Mouse (Mus musculus) right cerebral cortex, postnatal 4 days (tissue): ENCODE results near the gene Gfm1.

ENCODE experiments used
- DNase-seq: peaks from one replicate; pipeline ENCODE4 v3.0.0-alpha.2; 2022

Gene Gfm1

DNA sequence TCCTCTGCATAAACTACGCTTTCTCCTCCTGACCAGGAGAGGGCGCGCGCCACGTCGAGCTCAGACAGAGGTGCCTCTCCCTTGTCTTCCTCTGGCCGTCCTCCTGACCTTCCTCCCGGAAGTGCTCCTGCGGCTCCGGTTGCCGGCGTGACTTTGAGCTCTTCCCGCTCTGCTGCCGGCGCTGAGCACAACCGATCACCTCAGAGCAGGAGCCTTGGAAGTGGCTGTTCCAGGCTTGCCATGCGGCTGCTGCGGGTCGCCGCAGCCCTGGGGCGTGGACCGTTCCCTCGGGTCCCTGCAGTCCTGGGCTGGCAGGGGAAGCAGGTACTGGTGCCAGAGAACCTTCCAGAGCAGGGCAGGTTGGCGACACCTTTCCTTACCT is at the start of gene Gfm1:
Gfm1 (plus strand) TSS at position 98 of the 382 bp plus-strand sequence.
- peak; percentile 93 for DNase-seq

DNA sequence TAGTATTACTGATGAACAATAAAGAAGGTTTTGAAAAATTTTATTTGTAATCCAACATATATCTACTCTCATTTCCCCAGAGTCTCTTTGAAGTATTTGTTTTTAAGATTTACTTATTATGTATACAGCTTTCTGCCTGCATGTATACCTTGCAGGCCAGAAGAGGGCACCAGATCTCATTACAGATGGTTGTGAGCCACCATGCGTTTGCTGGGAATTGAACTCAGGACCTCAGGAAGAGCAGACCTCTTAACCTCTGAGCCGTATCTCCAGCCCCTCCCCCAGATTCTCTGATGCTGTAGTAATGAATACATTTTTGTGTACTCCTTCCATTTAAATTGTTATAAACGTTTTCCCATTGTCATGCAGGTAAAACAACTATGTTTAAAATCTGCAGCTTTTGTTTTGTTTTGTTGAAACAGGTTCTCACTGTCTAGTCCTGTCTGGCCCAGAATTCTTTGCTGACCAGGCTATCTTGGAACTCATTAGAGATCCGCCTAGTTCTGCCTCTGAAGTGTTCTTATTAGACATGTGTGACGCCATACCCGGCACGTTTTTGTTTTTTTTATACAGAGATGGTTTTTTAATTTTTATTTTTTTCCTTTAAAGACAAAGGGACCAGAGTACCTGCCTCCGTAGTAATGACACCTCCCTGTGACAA is 428 bp upstream of the Gfm1 start:
- DNase-seq = peak; percentile 13

DNA sequence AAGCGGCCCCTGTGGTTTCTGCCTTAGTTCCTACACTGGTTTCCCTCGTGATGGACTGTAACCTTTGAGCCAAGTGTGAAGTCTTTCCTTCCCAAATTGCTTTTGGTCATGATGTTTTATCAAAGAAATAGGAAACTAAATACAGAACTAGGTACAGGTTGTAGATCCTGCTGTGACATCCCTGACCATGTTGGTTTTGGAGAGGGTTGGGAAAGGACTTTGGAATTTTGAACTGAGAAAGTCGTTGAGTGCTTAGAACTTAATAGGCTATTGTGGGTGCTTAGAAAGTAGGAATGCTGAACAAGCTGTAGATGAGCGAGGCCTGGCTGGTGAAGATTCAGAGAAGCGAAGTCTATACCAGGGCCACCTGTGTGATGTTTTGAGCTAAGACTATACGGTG is 4.1 kb downstream of the Gfm1 start:
- DNase-seq = no peak

DNA sequence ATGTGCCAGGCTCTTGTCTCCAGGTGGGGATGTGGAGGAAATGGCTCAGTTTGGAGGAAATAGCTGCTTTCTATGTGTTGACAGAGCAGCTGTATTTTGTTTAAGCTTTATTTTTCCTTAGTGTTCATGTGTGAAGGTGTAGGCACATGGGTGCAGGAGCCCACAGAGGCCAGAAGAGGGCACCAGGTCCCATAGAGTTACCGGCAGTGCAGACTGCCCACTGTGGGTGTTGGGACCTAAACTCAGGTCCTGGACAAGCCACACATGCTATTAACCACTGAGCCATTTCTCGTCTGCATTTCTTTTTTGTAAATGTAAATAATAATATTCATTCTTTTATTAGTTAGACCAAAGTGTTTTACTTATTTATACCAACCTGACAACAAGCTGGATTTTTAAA is 17.2 kb downstream of the Gfm1 start:
- no peak for DNase-seq

DNA sequence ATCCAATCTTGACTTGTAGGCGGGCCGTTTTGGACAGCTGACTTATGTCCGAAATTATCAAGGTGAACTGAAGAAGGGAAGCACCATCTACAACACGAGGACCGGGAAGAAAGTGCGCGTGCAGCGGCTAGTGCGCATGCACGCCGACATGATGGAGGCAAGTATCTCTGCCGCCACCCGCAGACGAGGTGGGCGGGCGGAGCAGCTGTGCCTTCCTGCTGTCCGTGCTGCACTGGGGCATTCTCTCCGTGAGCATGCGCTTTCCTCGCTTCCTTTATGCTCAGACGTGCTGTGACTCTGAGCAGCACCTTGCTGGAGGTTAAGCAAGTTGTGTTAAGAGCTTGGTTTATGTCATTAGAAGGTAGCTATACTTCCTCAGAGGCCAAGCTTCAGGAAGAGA is 19.8 kb downstream of the Gfm1 start:
- DNase-seq = no peak

DNA sequence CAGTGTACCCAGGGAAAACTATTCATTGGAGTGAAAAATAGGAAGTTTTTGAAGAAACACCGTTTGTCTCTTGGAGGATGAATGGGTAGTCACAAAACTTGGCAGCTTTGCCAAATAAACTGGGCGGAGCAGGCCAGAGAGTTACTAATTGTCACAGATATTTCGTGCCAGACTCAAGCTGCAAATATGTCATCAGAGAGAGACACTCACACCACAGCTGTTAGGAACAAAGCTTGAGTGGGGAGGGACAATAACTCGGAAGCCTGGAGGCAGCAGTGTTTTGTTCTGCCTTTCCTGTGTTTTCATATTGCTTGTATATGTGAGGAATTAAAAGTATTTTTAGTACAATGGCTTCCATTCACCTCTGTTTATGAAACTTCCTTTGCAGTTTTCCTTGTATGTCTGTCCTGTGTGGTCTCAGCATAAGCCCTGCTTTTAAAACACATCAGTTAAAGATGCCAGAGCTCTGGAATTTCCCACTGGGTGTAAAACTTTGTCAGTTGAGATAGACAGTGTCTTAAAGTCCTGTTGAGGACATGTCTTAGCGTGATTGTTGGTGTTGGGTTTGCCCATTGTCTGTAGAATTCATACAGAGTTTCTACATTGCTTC is 20.8 kb downstream of the Gfm1 start:
- DNase-seq = no peak

DNA sequence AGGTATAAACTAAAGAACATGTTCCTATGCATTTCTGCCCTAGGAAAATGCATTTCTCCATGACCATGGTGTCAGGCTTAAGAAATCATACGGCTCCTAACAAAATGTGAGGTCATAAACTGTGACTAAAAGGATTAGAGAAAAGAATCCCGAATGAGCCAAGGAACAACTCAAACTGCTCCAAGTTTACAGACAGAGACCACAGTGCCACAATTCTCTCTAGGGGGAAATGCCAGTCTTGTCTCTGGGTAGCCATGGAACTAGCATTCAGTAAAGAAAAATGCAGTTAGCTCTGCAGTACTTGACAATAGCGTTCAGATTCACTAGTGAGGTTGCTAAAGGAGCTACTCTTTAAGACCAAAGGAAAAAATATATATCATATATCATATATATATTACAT is 30.0 kb downstream of the Gfm1 start:
- DNase-seq = no peak

DNA sequence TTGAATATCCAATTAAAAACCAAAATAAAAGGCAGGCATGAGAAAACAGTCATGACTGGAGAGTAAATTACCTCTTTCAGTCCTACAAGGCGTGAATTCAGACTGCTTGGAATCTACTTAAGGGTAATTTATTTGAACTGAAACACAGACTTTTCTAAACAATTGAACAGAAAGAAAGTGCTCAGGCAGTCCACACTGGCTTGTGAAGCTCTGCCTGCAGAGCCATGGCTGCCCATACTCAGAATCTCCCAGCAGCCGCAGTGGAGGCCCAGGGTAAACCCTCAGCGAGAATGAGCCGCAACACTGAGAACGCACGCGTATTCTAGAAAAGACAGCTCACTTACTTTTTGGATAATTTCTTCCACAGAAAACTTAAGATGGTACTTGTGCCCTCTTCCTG is 32.1 kb downstream of the Gfm1 start:
- DNase-seq = no peak

DNA sequence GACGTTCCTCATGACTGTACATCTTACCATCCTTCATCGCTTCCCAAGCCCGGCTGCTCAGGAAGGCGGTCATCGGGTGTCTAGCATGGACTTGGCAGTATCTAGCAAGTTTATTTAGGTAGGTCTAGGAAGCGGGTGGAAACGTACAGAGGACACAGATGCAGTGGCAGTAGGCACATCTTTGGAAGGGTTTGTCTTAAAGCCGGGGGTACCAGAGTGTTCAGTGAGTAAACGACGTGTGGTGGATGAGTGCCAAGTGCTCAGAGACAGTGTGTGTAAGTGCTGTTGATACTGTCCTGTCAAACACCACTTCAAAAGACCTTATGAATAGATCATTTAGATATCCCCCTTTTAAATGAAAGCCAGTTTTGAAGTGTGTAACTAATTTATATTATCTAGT is 32.7 kb downstream of the Gfm1 start:
- DNase-seq = no peak

DNA sequence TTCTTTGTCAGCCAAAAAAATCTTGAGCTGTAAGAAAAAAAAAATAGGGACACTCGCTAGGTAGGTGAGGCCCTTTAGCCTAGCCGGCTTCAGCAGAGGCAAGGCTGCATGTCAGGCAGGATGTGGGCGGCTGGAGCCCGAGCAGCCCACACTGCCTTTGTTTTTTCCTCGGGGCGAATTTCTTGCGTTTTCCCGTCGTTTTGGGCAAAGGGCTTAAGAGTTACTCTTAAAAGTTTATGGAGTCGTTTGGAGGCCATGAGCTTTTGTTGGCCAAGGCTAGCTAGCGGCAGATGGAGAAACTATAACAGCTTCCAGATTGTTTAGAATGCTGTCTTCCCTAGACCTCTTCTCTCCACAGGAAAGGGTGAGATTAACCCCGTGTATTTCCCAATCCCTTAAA is 33.1 kb downstream of the Gfm1 start:
- DNase-seq = no peak

DNA sequence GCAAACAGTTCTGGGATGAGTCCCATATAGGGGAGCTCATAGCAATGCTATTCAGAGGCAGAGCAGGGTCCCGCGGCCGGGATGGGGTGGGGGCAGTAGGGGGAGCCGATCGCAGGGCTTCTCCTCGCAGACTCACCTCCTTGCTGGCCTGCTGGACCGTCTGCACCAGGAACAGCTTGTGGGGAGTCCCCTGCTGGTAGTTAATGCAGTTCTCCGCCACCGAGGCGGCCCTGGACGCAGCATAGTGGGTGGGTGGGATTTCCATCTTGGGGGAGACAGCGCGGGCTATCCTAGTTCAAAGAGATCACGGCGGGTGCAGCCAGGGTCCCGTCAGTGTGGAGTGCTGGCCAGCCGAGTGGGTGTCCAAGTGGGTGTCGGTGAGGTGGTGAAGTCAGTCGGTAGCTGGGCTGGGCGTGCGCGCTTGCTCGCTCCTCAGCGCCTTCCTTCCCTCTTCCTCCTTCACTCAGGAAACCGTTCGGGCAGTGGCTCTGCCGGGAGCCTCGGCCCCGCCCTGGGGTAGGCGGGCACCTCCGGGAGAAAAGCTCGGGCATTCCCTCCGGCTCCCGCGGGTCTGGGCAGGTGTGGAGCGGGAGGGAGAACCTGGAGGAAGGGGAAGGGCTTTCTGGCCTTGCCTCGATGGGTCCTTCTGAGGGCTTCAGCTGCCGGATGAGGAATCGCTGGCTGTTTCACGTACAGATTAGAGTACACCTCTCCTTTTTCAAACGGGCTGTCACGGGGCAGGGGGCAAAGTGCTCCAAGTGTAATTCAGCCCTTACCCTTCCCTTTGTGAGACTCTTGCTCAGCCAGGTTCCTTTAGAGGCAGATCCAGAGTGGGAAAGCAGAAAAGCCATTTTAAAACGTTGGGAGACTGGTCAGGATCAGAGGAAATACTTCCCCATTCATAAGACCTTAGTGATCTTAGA is 33.8 kb downstream of the Gfm1 start, which contains the start of gene Lxn:
Lxn (minus strand) TSS at position 477 of the 923 bp plus-strand sequence.
- DNase-seq = peak; percentile 59

DNA sequence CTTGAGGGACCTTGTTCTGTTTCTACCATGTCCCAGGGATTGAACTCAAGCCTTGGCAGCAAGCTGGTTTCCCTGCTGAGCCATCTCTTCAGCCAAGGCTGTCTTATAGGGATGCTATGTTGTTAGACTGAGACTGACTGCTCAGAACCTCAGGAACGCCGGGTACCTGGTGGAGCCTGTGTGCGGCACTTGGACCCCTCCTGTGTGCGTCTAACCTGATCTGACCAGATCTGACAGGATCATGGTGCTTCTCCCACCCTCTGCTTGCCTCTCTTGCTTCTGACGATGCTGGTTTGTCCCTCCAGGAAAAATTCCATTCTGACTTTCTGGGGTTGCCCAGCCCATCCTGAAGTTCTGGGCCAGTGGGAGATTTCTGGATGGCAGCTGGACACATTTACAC is 36.7 kb downstream of the Gfm1 start:
- DNase-seq = no peak

DNA sequence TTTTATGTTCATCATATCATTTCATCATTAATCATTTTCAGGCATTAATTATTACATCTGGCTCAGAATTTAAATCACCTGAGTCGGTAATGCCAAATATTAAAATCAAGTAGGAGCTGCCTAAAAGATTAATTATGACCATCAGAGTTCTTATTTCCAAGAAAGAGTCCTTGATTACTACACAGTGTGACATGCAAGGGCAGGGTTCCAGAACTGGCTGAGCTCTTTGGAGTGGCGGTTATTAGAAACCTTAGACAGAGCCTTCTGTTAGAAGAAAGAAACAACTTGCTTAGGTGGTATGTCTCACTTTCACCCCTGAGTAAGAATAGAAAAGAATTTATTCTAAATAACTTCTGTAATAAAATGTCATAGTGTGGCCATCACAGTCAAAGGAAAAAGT is 37.4 kb downstream of the Gfm1 start:
- DNase-seq = no peak

DNA sequence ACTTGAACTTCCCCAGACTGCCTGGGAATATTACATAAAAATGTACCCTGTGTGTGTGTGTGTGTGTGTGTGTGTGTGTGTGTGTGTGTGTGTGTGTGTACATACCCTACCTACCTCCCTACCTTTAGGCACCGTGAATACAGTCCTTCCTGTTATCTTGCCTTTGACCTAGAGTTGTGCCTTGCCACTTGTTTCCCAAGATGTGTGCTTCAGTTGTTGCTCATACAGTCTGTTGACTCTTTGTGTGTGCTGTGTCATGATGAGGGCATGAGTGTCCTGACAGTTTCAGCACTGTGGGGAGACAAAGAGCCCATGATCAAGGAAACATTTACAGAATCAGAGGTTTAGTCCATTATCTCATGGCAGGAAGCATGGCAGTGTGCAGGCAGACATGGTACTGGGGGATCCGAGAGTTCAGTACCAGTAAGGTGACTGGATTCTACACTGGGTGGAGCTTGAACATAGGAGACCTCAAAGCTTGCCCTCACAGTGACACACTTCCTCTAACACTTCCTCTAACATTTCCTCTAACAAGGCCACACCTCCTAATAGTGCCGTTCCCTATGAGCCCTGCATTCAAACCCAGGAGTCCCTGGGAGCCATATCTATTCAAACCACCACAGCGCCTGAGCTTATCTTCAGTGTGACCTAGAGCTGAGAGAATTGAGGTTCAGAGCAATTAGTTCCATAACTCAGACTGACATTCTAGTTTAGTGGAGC is 41.7 kb downstream of the Gfm1 start:
- DNase-seq = no peak

DNA sequence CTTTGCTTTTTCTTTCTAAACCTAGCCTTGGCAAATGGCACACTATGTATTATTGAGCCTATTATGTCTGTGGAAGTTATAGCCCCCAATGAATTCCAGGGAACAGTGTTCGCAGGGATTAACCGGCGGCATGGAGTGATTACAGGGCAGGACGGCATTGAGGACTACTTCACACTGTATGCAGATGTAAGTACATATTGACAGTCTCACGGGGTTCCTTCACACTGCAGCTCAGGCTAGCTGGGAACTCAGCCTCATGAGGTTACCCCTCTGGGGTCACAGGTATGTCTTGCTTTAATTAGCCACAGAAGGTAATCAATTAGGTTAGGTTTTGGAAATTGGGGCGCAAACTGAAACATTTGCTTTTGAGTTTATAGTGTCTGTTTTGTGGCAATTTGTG is 43.5 kb downstream of the Gfm1 start:
- DNase-seq = no peak

DNA sequence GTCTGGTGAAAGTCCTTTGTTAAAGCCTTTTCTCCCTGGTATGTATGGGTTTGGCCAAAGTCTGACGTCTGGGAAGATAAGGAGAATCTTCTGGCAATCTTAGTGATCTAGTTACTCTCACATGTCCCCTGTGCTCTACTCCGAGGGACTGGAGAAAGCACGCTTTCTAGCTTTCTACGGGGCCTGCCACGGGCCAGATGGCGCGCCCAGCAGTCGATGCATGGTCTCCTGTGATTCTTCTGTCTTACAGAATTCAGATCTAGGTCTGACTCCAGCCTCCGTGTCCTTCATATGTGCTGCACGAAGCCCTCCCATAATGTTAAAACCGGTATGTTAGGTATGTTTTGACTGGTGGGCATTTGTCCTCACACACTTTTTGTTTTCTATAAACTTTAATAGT is 49.9 kb downstream of the Gfm1 start:
- DNase-seq = no peak

DNA sequence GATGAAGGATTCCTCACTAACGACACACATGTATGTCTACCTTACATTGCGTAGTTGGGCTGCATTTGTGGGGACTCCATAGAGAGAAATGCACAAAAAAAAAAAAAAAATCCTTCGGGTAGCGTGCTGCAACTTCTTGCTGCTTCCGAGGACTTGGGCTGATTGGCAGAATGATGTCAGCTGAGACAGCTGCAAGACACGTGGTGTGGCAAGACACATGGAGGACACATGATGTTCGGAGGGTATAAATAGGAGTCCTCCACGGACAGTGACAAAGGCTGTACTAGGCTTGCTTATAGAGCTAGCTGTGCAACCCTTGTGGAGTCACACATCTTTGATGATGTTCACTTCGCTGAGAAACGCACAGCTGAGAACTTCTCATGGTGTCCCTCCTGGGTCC is 52.5 kb downstream of the Gfm1 start:
- DNase-seq = no peak

DNA sequence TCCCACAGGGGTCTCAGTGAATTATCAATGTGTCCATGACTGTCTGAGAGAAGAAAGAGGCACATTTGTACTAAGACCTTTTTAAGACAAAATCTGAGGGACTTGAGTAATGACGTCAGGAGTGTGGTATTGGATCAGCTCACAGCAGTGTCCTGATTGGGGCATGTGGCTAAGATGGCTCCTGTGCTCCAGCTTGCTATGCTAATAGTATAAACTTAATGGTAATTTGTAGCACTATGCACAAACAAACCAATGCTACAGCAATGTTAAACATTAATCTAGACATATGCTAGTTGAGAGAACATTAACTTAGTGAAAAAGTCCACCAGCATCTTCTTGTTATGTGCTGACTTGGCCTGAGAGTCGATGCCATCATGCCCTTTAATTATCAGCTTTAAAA is 55.3 kb downstream of the Gfm1 start:
- no peak for DNase-seq

DNA sequence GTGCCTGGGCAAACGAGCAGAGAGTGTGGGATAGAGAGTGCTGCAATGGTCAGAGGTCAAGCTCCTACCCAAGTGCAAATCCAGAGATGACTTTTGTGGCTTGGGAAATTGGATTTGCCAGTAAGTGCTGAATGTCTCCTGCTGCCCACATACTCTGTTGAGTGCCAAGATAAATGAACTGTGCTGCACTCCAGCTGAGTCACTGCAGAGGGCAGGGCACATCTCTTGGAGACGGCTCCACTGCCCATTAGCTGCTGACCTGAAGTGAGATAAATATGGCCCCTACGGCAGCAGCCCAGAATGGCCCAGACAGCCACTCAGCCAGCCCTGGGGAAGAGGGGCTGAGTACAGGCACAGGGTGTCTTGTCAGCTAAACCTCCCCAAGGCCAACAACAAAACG is 60.3 kb downstream of the Gfm1 start:
- DNase-seq = no peak

DNA sequence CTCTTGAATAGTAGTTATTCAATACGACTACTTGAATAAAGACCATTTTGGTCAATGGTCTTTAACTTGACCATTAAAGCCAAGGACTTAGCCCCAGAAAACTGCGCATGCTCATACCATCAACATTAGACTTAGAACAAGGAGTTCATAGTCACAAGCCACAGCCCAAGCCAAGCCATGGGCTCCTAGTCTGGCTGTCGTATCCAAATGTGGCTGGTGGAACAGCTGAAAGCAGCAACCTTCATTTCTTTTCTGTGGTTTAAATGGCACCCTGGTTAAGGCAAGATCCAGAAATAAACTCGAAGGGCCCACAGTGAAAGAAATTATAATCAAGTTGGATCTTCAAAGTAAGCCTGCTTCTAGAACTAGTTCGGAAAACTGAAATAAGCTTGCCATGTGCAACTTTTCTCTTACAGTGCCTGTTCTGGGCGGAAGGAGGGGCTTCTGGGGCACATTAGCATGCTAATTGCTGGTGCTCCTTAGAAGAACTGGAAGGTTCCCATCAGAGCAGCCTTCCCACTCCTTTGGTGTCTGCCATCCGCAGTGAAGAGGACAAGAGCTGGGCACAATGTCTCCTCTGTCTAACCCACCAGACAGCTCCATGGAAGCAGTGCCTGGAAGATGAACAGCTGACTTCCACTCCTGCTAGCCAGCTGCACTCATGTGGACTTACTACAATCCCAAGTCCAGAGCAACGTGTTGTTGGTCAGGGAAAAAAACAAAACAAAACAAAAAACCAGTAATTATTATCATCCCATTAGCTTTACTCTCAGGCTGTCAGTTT is 62.4 kb downstream of the Gfm1 start:
- DNase-seq = no peak

DNA sequence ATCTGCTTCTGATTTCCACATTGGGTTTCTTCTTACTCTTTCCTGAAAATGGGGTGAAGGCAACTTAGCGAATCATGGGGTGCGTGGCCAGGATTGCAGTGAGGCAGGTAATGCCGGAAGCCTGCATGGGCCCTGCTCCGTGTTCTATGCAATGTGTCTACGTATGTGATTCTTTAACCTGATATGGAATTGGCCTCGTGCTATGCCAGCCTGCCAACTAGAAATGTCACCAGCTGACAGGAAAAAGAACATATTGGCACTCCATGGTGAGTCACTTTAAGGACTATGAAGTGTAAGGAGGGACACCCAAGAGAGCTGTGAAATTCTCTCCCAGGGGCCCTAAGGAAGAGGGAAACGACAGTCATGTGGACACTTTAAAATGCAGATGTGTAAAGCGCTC is 63.2 kb downstream of the Gfm1 start:
- DNase-seq = no peak

DNA sequence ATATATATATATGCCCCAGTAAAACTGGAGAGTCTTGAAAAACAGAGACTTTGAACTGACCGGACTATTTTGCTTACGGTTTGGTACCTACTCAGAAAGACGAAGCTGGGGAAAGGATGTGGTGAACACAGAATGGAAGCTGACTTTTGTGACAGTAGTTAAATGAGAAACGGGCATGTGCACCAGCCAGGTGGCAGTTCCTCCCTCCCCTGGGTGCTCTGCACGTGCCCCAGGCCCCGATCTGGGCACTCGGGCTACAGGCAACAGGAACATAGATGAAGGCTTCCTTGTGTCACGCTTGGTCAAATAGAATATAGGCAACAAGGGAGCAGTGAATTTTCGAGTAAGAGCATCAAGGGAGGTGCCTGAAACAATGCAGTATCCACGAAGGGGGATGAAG is 66.4 kb downstream of the Gfm1 start:
- DNase-seq = no peak

DNA sequence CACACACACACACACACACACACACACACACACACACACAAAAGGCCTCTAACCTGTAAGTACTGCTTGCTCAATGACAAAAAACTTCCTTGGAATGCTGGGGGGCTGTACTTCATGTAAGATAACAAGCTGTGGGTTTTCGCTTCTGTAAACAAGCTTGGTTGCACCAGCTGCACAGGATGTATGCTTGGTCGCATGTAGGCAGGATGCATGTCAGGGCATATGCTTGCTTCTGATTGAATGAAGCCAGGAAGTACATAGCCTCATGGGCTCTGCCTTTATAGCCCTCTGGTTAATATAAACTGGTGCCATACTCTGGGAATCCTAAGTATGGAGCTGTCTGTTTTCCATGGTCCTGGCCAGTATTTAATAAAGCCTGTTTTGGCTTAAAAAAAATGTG is 68.1 kb downstream of the Gfm1 start:
- no peak for DNase-seq
